Mouse (Mus musculus) ES-E14 (cell line): ENCODE measurements around the gene Gnaz.

ENCODE experiments used
- CHD2 ChIP-seq: IDR thresholded peaks from 2 replicates; pipeline ENCODE4 v1.6.1; 2014; ENCODE audit warnings: mild to moderate bottlenecking, low read depth, low read length, inconsistent platforms
- HCFC1 ChIP-seq: IDR thresholded peaks from 2 replicates; pipeline ENCODE4 v1.6.1; 2012; ENCODE audit warnings: low read length, inconsistent platforms, borderline replicate concordance; ENCODE audit not compliant: insufficient read depth
- MAFK ChIP-seq: IDR thresholded peaks from 2 replicates; pipeline ENCODE4 v1.6.1; 2014; ENCODE audit warnings: mild to moderate bottlenecking, low read depth, low read length, inconsistent platforms; ENCODE audit not compliant: insufficient read depth
- ZC3H11A ChIP-seq: IDR thresholded peaks from 2 replicates; pipeline ENCODE4 v1.6.1; 2012; ENCODE audit warnings: low read depth, mild to moderate bottlenecking, inconsistent platforms, low read length, borderline replicate concordance
- ZNF384 ChIP-seq: IDR thresholded peaks from 2 replicates; pipeline ENCODE4 v1.6.1; 2012; ENCODE audit warnings: low read depth, low read length, inconsistent platforms

DNA sequence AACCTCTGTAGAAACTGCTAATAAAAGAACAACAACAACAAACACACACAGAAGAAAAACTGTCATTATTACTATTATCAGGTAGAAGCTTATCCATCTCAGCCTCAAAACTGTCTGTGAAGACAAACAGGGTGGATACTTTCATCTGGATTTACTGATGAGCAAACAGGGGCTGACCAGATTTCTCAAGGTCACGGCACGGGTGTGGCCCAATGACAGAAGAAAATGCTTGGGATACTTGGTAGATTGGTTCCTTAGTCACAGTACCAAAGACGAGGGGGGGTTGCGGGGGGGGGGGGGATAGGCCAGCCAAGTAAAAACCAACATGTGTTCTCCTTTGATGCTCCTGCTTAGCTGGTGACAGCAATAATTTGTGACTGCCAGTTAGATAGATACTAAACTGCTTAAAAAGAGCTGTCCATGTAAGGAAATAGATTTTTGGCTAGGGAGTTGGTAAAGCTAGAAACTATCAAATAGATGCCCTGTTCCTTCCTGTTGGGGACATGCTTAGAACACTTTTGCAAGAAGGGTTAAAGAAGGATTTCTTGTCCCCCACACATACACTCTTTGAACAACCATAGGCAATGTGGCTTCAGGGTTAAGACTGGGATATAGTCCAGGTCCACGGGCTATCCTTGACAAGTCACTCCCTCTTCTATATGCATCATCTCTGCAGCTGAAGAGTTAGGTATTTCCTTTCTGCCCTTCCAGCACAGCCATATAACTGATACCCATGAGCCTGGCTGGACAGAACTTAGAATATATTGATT is 64.6 kb downstream of the Gnaz start:
- TF ChIP-seq ZNF384: no peak
- no peak for TF ChIP-seq MAFK
- no peak for TF ChIP-seq HCFC1
- TF ChIP-seq ZC3H11A: no peak
- TF ChIP-seq CHD2: no peak
